Mouse (Mus musculus): ENCODE measurements around the gene Espn. TPM values are rescaled to one million over a fixed set of nuclear protein-coding genes. Genes with fewer than 3 reads are reported as not detected.

Gene Espn
- polyA plus RNA-seq, 1 experiment from 2014 or later: 1.3 TPM

DNA sequence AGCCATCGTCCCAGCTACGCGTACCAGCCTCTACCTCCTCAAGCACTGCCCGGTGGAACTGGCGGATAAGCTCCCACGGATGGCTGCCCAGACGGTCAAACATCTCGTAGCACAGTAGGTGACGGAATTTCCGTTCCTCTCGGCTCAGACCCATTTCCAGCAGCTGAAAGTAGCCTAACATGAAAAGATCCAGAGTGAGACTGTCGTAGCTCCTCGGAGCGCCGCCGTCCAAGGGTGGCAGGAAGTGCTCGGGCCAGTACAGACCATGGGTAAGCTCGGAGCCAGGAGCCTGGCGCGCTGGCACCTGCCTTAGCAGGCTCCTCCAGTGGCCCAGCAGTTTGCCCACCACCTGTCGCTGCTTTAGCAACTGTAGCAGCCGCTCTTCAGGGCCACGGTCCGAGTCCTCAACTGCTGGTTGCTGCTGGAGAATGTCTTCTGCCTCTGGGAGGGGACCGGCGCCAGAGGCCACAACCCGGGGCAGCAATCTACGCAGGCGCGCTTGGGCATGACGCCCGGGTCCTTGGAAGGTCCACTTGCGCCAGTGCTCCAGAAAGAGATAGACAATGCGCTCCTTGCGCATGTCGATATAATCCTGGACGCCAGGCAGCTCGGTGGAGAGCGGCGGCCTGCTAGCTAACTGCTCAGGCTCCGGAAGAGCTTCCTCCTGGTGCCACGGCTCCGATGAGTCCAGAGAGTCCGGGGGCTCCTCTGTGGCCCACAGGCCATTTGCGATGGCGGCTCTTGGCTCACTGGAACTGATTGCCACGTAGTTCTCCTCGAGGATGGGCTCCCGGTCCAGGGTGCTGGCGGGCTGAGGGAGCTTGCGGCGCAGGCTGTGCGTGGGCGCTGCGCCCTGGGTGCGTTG is 26.8 kb downstream of the Espn start:
- ATAC-seq: no peak
- in situ Hi-C loops (cut with MboI; ENCODE audit: low pct_unique_long_range_greater_than_20kb): no loop called here
- no peak for TF ChIP-seq CTCF (IDR thresholded peaks at IDR 0.05)

DNA sequence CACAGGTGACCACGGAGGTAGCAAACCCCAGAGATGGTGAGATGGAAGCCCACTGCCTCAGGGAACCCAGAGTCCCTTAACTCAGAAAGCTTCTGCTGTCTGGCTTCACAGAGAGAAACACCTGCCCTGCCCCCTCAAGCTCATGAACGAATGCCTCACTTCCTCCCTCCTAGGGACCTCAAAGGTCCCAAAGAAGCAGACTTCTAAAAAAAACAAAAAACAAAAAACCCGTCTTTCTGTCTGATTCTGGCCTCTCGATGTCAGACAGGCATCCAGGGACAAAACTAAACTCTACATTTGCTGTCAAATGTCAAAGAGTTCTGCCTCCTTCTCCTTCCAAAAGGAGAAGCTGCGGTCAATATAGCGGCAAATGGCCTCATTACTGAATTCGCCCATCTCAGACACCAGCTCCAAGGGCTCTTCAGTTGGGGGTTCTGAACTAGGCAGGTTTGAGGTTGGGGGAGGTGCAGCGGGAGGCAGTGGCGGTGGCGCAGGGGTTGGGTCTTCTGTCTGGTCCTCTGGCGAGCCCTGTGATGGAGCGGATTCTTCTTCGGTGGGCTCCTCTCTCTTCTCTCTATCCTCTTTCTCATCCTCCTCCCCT is 27.7 kb downstream of the Espn start:
- CTCF ChIA-PET: interaction anchor here (1.3 to 1.8 kb wide), 2 partner anchors 11 to 22 kb away, joined by 3 to 4 read pairs; no protein-coding TSS in a partner anchor
- no peaks in the 10 kb centered on the region for H3K27me3 ChIP-seq
- POLR2A ChIA-PET: interaction anchor here (0.6 kb wide), 1 partner anchor 1788 kb away, joined by 3 read pairs; no protein-coding TSS in a partner anchor
- DNase-seq (ENCODE audit: low read depth, low spot score) (no peak), ATAC-seq (no peak)
- TF ChIP-seq CTCF (IDR thresholded peaks at IDR 0.05): no peak
- in situ Hi-C loops (cut with MboI; ENCODE audit: low pct_unique_long_range_greater_than_20kb): no loop called here

More for the DNA sequence above, 26.8 kb downstream of the Espn start:
- POLR2A ChIA-PET: no interaction called here
- DNase-seq (ENCODE audit: low read depth, low spot score): no peak
- CTCF ChIA-PET: interaction anchor here (1.3 to 1.8 kb wide), 2 partner anchors 10 to 23 kb away, joined by 3 to 4 read pairs; no protein-coding TSS in a partner anchor
- H3K27me3 ChIP-seq: no peaks in the 10 kb centered on the region

DNA sequence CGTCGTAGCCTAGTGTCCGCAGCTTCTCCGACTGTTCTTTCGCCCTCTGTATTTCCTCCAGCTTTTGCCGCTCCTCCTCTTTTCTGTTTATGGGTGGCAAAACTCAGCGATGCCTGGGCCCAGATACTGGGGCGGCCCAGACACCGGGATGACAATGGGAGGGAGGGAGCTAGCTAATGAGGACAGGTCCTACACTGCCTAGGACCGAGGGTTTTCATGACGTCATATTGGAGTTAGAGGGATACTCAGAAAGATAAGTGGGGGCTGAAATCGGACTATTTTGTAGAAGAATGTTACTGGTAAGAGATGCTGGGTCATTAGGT is 31.0 kb downstream of the Espn start:
- no peak for TF ChIP-seq CTCF (IDR thresholded peaks at IDR 0.05)
- ATAC-seq: no peak
- POLR2A ChIA-PET: no interaction called here
- in situ Hi-C loops (cut with MboI; ENCODE audit: low pct_unique_long_range_greater_than_20kb): no loop called here
- CTCF ChIA-PET: interaction anchor here (1.2 to 2.5 kb wide), 2 partner anchors 13 to 16 kb away, joined by 3 to 7 read pairs; no protein-coding TSS in a partner anchor
- DNase-seq (ENCODE audit: low read depth, low spot score): no peak
- H3K27me3 ChIP-seq: no peaks in the 10 kb centered on the region

DNA sequence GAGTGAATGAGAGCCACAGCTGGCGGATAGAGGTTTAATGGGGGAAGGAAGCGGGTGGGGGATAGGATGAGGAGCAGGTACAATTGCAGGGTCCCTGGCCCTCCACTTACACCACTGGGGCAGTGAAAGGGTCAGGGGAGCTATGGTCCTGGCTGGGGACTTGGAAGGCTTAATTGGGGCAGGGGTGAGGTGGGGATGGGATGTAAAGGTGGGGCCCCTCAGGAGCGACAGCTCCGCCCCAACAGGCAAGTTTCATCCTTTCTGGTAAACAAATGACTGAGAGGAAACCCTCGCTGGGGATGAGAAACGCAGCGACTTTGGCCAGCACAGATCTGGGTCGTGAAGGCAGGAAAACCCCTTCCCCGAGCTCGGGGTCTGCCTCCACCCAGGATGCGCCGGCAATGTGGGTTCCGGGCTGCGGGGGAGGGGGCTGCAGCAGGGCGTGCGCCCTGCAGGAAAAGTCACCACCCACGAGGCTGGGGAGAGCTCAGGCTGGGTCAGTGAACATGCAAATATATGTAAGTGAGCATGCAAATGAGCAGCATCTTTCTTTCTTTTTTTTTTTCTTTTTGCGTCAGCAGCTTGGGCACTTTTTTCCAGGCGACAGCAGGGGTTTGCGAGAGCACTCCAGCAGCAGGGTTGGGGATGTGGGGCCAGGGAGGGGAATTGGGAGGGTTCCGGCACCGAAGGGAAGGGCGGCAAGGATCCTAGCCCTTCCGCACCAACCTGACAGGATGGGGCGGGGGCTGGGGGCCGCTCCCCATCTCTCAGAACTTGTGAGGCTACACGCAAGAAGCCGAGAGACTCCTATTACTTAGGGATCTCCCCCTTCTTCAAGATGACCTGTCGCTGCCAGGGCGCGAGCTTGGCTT is 31.6 kb downstream of the Espn start:
- POLR2A ChIA-PET: no interaction called here
- TF ChIP-seq CTCF (IDR thresholded peaks at IDR 0.05): no peak
- no peaks in the 10 kb centered on the region for H3K27me3 ChIP-seq
- in situ Hi-C loops (cut with MboI; ENCODE audit: low pct_unique_long_range_greater_than_20kb): no loop called here
- CTCF ChIA-PET: interaction anchor here (1.2 to 2.5 kb wide), 2 partner anchors 14 to 16 kb away, joined by 3 to 7 read pairs; no protein-coding TSS in a partner anchor
- no peak for DNase-seq (ENCODE audit: low read depth, low spot score)
- no peak for ATAC-seq

DNA sequence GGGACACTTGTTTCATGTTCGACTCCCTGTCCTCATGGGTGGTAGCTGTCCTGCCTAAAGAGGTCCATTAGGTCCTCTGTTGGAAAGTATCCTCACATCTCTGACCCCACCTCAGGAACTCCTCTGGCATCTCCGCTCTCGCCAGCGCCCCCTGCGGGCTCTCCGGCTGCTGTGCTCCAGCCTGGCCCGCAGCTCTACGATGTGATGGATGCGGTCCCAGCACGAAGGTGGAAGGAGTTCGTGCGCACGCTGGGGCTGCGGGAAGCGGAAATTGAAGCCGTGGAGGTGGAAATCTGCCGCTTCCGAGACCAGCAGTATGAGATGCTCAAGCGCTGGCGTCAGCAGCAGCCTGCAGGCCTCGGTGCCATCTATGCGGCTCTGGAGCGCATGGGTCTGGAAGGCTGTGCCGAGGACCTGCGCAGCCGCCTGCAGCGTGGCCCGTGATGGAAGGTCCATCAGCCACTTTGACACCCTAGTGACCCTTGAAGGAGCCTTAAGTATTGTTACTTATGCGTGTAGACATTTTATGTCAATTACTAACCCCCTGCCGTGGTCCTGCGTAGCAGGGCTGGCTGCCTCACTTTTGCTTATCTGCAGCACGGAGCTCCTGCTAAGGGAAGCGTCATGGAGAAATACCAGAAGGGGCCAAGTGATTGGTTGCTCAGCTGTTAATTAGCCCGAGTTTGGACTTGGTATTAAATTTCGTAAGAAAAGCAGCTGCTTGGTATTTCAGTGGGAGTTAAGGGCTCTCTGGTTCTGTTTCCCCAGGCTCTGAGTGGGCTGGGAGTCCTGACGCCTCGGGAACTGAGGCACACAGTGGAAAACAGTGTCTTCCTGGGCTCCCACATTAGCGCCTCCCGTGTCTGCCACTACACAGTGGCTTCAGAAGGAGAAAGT is 32.5 kb downstream of the Espn start:
- in situ Hi-C loops (cut with MboI; ENCODE audit: low pct_unique_long_range_greater_than_20kb): no loop called here
- ATAC-seq: no peak

DNA sequence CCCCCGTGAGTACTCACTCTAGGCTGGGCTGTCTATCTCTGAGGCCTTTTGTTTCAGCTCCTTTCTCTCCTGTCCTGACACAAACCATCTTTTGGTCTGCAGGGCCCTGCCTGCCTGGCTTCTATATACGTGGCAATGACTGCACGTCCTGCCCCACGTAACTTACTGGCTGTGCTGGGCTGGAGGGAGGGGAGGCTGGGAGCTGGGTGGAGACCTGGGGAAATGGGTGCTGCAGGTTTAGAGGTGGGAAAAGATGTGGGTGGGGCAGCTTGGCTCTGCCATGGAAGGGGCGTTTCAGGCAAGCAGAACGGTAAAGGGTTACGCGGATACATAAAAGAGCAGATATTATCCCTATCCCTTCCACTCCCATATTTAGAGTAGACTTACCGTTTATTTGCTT is 34.6 kb downstream of the Espn start:
- H3K27me3 ChIP-seq: no peaks in the 10 kb centered on the region
- DNase-seq (ENCODE audit: low read depth, low spot score): no peak
- CTCF ChIA-PET: no interaction called here
- in situ Hi-C loops (cut with MboI; ENCODE audit: low pct_unique_long_range_greater_than_20kb): no loop called here
- POLR2A ChIA-PET: interaction anchor here (0.6 kb wide), 2 partner anchors 16 to 19 kb away, joined by 3 read pairs; no protein-coding TSS in a partner anchor
- no peak for ATAC-seq
- no peak for TF ChIP-seq CTCF (IDR thresholded peaks at IDR 0.05)

More for the DNA sequence above, 32.5 kb downstream of the Espn start:
- no peaks in the 10 kb centered on the region for H3K27me3 ChIP-seq
- POLR2A ChIA-PET: no interaction called here
- no peak for DNase-seq (ENCODE audit: low read depth, low spot score)
- no peak for TF ChIP-seq CTCF (IDR thresholded peaks at IDR 0.05)
- CTCF ChIA-PET: interaction anchor here (1.2 to 2.5 kb wide), 2 partner anchors 15 to 17 kb away, joined by 3 to 7 read pairs; no protein-coding TSS in a partner anchor

DNA sequence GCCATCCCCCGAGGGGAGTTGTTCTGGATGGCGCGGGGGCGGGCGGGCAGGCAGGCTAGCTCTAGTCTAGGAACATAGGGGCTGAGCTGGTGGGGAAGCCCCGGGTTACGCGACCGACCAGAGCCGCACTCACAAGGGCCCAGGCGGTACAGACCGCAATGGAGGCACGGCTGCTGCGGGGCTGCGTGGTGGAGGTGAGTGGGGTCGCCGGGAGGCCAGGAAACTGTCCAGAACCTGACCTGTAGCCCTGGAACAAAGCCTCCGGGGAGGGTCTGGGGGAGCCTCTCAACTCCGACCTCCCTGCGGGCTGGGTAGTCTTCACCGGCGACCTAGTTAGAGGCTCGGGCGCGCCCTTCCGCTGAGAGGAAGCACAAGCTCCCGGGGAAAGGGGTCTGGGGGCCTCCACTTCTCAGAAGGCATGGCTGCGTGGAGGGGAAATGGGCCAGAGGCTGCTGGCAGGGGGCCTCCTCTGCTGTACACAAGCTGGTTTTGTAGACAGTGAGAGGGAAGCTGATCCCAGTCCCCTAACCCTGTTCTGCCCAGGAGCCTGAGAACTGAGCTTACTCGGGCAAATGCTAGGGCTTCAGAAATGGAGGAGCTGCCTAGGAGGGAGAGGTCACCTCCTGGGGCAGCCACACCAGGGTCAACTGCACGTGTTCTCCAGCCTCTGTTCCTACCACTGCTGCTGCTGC is 36.1 kb downstream of the Espn start, which contains the start of gene Tnfrsf25:
Gene Tnfrsf25, plus strand, starts transcription at position 14 of the 692 bp plus-strand sequence.
- no peak for ATAC-seq
- no peaks in the 10 kb centered on the region for H3K27me3 ChIP-seq
- no peak for TF ChIP-seq CTCF (IDR thresholded peaks at IDR 0.05)
- no peak for DNase-seq (ENCODE audit: low read depth, low spot score)
- ChIA-PET POLR2A (no interaction called here), CTCF (interaction anchor here (1.2 kb wide), 1 partner anchor 18 kb away, joined by 3 read pairs; no protein-coding TSS in a partner anchor)
- in situ Hi-C loops (cut with MboI; ENCODE audit: low pct_unique_long_range_greater_than_20kb): no loop called here

DNA sequence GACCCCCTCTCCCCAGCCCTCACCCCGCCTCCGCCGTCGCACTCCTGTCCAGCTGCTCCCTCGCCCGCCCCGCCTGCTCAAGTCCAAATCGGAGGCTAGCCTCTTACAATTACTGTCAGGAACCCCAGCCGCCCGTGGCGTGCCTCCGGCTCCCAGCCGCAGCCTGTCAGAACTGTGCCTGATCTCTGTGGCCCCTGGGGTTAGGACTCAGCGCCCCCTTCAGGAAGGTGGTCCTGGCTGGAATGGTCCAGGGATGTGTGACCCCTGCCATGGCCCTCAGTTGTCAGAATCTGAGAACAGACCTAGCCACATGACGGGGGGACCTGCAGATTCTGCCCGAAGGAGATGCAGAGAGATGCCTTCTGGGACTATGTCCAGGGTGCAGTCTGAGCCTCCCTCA is 38.1 kb downstream of the Espn start:
- CTCF ChIA-PET: no interaction called here
- no peak for ATAC-seq
- in situ Hi-C loops (cut with MboI; ENCODE audit: low pct_unique_long_range_greater_than_20kb): no loop called here

DNA sequence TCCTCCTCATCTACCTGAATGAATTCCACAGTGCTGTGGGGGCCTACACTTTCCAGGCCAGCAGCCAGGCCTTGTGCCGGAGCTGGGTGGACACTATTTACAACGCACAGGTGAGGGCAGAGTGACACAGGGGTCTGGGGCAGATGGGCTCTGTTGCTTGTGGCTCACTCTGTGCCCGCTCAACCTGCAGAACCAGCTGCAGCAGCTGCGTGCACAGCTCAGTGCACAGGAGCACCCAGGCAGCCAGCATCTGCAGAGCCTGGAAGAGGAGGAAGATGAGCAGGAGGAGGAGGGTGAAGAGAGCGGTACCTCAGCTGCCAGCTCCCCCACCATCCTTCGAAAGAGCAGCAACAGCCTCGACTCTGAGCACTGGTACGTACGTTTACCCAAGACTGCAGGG is 39.8 kb downstream of the Espn start:
- ATAC-seq (no peak), DNase-seq (ENCODE audit: low read depth, low spot score) (no peak)
- ChIA-PET CTCF (interaction anchor here (1.1 to 1.3 kb wide), 2 partner anchors 9 to 28 kb away, joined by 3 read pairs; no protein-coding TSS in a partner anchor), POLR2A (no interaction called here)
- no peaks in the 10 kb centered on the region for H3K27me3 ChIP-seq
- no peak for TF ChIP-seq CTCF (IDR thresholded peaks at IDR 0.05)
- in situ Hi-C loops (cut with MboI; ENCODE audit: low pct_unique_long_range_greater_than_20kb): no loop called here

More for the DNA sequence above, 38.1 kb downstream of the Espn start:
- no peaks in the 10 kb centered on the region for H3K27me3 ChIP-seq
- no peak for DNase-seq (ENCODE audit: low read depth, low spot score)
- POLR2A ChIA-PET: no interaction called here
- no peak for TF ChIP-seq CTCF (IDR thresholded peaks at IDR 0.05)

Measured in Patski (cell line).